Mouse (Mus musculus) heart, embryonic 14.5 days (tissue): ENCODE measurements around the gene Kcnk5. TPM values are rescaled to one million over a fixed set of nuclear protein-coding genes. Genes with fewer than 3 reads are reported as not detected.

Experiments used
- ATAC-seq: fragments of 200-750 bp; cut with Nextera tagmentation; 2 replicates; pipeline ENCODE4 v1.8.0; 2017; ENCODE audit warnings: low read depth, moderate TSS enrichment; ENCODE audit not compliant: insufficient number of reproducible peaks, insufficient read depth, low FRiP score
- H3K27ac ChIP-seq, 2 experiments: fragments of 200-500 bp in 1 of 2; fragments of 300-500 bp in 1 of 2; sonication (generic) in 1 of 2; replicated peaks in 1 of 2; 2 replicates each; pipeline ENCODE4 v1.5.1; 2012 to 2014; ENCODE audit warnings: low read depth in 2 of 2, low read length in 2 of 2, control low read depth in 1 of 2, mild to moderate bottlenecking in 1 of 2, mixed read lengths in 1 of 2; ENCODE audit not compliant: control insufficient read depth in 1 of 2, insufficient read depth in 1 of 2
- H3K27me3 ChIP-seq: fragments of 300-500 bp; sonication (generic); 2 replicates; pipeline ENCODE4 v1.6.1; 2014; ENCODE audit warnings: mild to moderate bottlenecking, low read length, control low read depth; ENCODE audit not compliant: control insufficient read depth, insufficient read depth
- H3K36me3 ChIP-seq: fragments of 300-500 bp; sonication (generic); 2 replicates; pipeline ENCODE4 v1.6.1; 2014; ENCODE audit warnings: mild to moderate bottlenecking, control low read depth, low read length, mixed read lengths; ENCODE audit not compliant: control insufficient read depth, insufficient read depth
- H3K4me1 ChIP-seq, 2 experiments: fragments of 200-500 bp in 1 of 2; fragments of 300-500 bp in 1 of 2; sonication (generic) in 1 of 2; 2 replicates each; pipeline ENCODE4 v1.6.1; 2012 to 2014; ENCODE audit warnings: low read length in 2 of 2, control low read depth in 1 of 2, mixed read lengths in 1 of 2; ENCODE audit not compliant: control insufficient read depth in 2 of 2, insufficient read depth in 2 of 2
- H3K4me2 ChIP-seq: fragments of 300-500 bp; sonication (generic); 2 replicates; pipeline ENCODE4 v1.6.1; 2014; ENCODE audit warnings: mild to moderate bottlenecking, low read length
- H3K4me3 ChIP-seq, 2 experiments: fragments of 200-500 bp in 1 of 2; fragments of 300-500 bp in 1 of 2; sonication (generic) in 1 of 2; 2 replicates each; pipeline ENCODE4 v1.5.1; 2012 to 2014; ENCODE audit warnings: low read length in 2 of 2, mild to moderate bottlenecking in 2 of 2, control low read depth in 1 of 2, low read depth in 1 of 2, moderate library complexity in 1 of 2; ENCODE audit not compliant: control insufficient read depth in 1 of 2, insufficient read depth in 1 of 2
- H3K9ac ChIP-seq: fragments of 300-500 bp; sonication (generic); 2 replicates; pipeline ENCODE4 v1.6.1; 2014; ENCODE audit warnings: mild to moderate bottlenecking, low read length
- H3K9me3 ChIP-seq: fragments of 300-500 bp; sonication (generic); 2 replicates; pipeline ENCODE4 v1.6.1; 2016; ENCODE audit warnings: low read length, control low read depth; ENCODE audit not compliant: control insufficient read depth
- WGBS: fragments of 180-500 bp; shearing (Covaris S2); extraction: QIAGEN DNeasy Blood & Tissue Kit; methylation state at CpG from one replicate; pipeline ENCODE4 v1.1.7; 2014; 5-methylcytosine and 5-hydroxymethylcytosine counted together
- polyA plus RNA-seq: library from polyadenylated mRNA; unstranded; fragments of >200 nt; fragmentation: Nextera tagmentation; extraction: Ambion mirVana; gene quantifications from 2 replicates; pipeline ENCODE4 v1.2.1, GENCODE M21; 2014

The Kcnk5 gene
- polyA plus RNA-seq, 1 experiment from 2014 or later, result 1.8 TPM

GRCm38 (mm10) chr14:20155718-20156117 is 25.9 kb downstream of the Kcnk5 start:
- H3K36me3 ChIP-seq, result no peaks in the 10 kb centered on the region
- no peak overlapping the region for H3K4me2 ChIP-seq
- H3K9me3 ChIP-seq, result no peaks in the 10 kb centered on the region
- H3K4me3 ChIP-seq, result no peak overlapping the region
- no peaks in the 10 kb centered on the region for H3K27me3 ChIP-seq
- H3K27ac ChIP-seq, result no peak overlapping the region
- H3K9ac ChIP-seq, result no peak overlapping the region
- H3K4me1 ChIP-seq, result peaks cover 3 to 4% of the 10 kb centered on the region in 2 experiments; a peak in 2 of 4 replicates
- 54% methylated on average over 10 of the region's 10 CpGs for WGBS
- ATAC-seq, result no peak

DNA sequence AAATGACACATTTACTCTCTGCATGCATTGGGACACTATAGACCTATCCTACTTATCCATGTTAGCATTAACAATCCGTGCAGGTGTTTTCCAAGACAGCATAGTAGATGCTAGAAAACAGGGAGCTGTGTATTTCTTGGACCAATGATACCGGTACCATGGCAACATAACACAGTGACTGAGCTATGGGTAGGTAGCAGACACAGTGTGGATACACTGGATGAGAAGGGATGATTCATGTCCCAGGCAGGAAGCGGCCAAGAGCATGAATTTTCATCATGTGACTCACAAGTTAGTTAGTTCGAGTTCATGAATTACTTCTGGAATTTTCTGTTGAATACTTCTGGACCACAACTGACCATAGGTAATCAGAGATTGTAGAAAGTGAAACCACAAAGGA is 26.7 kb downstream of the Kcnk5 start:
- H3K36me3 ChIP-seq, result no peaks in the 10 kb centered on the region
- H3K27me3 ChIP-seq, result no peaks in the 10 kb centered on the region
- H3K4me2 ChIP-seq, result no peak overlapping the region
- H3K27ac ChIP-seq, result no peak overlapping the region
- no peaks in the 10 kb centered on the region for H3K9me3 ChIP-seq
- H3K9ac ChIP-seq, result no peak overlapping the region
- H3K4me3 ChIP-seq, result no peak overlapping the region
- H3K4me1 ChIP-seq, result peaks cover 3 to 4% of the 10 kb centered on the region in 2 experiments; a peak in 2 of 4 replicates
- ATAC-seq, result no peak
- 75% methylated on average over 4 of the region's 4 CpGs for WGBS

GRCm38 (mm10) chr14:20154245-20154644 is 27.4 kb downstream of the Kcnk5 start:
- Histone ChIP-seq H3K4me3 (no peak overlapping the region), H3K9ac (no peak overlapping the region), H3K4me2 (no peak overlapping the region), H3K9me3 (no peaks in the 10 kb centered on the region), H3K36me3 (no peaks in the 10 kb centered on the region), H3K4me1 (no peaks in the 10 kb centered on the region; a peak in 2 of 4 replicates), H3K27ac (no peak overlapping the region), H3K27me3 (no peaks in the 10 kb centered on the region)
- ATAC-seq, result no peak
- WGBS, result 52% methylated on average over 7 of the region's 7 CpGs

GRCm38 (mm10) chr14:20149127-20150080 is 32.2 kb downstream of the Kcnk5 start:
- no peak overlapping the region for H3K4me3 ChIP-seq
- no peak overlapping the region for H3K27ac ChIP-seq
- 78% methylated on average over 22 of the region's 22 CpGs for WGBS
- peaks cover 0 to 2% of the 10 kb centered on the region in 2 experiments; a peak in 2 of 4 replicates for H3K4me1 ChIP-seq
- H3K9ac ChIP-seq, result no peak overlapping the region
- H3K4me2 ChIP-seq, result no peak overlapping the region
- no peaks in the 10 kb centered on the region for H3K27me3 ChIP-seq
- no peak for ATAC-seq
- no peaks in the 10 kb centered on the region for H3K9me3 ChIP-seq
- no peaks in the 10 kb centered on the region for H3K36me3 ChIP-seq

DNA sequence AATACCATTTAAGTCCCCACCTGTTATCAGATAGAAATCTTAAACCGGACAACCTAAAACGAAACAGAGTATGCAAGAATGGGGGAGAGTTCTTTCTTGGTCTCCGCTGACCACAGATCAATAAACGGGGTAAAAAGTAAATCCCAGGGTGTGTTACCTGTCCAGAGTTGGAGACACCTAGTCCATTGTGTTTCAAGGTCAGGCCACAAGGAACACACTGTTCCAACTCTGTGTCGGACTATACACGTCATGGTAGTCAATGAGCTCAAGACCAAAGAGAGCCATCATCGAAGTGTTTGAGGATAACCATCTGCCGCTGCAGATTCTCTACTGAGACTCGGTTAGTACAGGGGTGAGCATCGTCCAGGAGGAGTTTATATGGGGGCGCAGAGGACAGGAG is 33.1 kb downstream of the Kcnk5 start:
- H3K27me3 ChIP-seq, result no peaks in the 10 kb centered on the region
- H3K9me3 ChIP-seq, result no peaks in the 10 kb centered on the region
- no peak for ATAC-seq
- no peak overlapping the region for H3K4me2 ChIP-seq
- no peak overlapping the region for H3K4me3 ChIP-seq
- no peak overlapping the region for H3K27ac ChIP-seq
- H3K4me1 ChIP-seq, result peaks cover 2 to 4% of the 10 kb centered on the region in 2 experiments; a peak in 2 of 4 replicates
- no peak overlapping the region for H3K9ac ChIP-seq
- WGBS, result 84% methylated on average over 11 of the region's 11 CpGs
- no peaks in the 10 kb centered on the region for H3K36me3 ChIP-seq

- Histone ChIP-seq H3K9me3 (no peaks in the 10 kb centered on the region), H3K36me3 (no peaks in the 10 kb centered on the region), H3K27ac (no peak overlapping the region), H3K9ac (no peak overlapping the region), H3K4me1 (peaks cover 2 to 5% of the 10 kb centered on the region in 2 experiments; a peak in 2 of 4 replicates), H3K4me2 (no peak overlapping the region), H3K4me3 (no peak overlapping the region), H3K27me3 (no peaks in the 10 kb centered on the region)
- 69% methylated on average over 7 of the region's 7 CpGs for WGBS
- no peak for ATAC-seq
Observed at GRCm38 (mm10) chr14:20147854-20148253, 33.8 kb downstream of the Kcnk5 start.

GRCm38 (mm10) chr14:20144093-20144492 is 37.5 kb downstream of the Kcnk5 start:
- H3K4me1 ChIP-seq, result peaks cover 2 to 5% of the 10 kb centered on the region in 2 experiments; a peak in 2 of 4 replicates
- no peak overlapping the region for H3K4me2 ChIP-seq
- no peaks in the 10 kb centered on the region for H3K36me3 ChIP-seq
- no peak overlapping the region for H3K9ac ChIP-seq
- 62% methylated on average over 4 of the region's 4 CpGs for WGBS
- no peaks in the 10 kb centered on the region for H3K9me3 ChIP-seq
- H3K27me3 ChIP-seq, result no peaks in the 10 kb centered on the region
- no peak overlapping the region for H3K4me3 ChIP-seq
- no peak for ATAC-seq
- no peak overlapping the region for H3K27ac ChIP-seq
